Mouse (Mus musculus) c-Kit-positive CD71-negative TER-119-negative erythroid progenitor cells, embryonic 14.5 days (primary cell): ENCODE measurements around the gene Gm17079.
"Not testable (repeated sequence)": the region's sequence is repeated elsewhere in the genome, so short reads cannot be mapped to it uniquely, and the experiment has no call there.

ENCODE experiments used
- DNase-seq: peaks from one replicate; pipeline ENCODE4 v3.0.0-alpha.2; 2013; ENCODE audit warnings: low read depth

Gene Gm17079

DNA sequence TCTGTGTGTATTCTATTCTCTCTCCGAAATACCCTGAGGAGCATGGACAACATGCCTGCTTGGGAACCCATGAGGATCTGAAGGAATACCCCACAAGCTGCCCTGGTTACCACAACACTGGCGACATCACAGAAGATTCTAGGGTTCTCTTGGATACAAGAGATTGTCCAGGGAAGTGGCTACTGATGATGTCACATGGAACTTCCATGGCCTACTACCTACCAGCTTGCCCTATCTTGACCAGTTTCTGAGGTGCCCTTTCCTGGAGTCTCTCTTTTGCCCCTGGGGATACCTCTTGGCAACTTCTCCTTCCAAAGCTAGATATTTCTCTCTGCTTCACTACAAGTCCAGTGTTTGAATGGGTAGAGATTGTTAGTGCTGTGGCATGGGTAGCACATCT, at the start of gene Gm17079:
Gene Gm17079, minus strand, starts transcription at position 101 of the 400 bp plus-strand sequence.
- DNase-seq, result not testable (repeated sequence)

DNA sequence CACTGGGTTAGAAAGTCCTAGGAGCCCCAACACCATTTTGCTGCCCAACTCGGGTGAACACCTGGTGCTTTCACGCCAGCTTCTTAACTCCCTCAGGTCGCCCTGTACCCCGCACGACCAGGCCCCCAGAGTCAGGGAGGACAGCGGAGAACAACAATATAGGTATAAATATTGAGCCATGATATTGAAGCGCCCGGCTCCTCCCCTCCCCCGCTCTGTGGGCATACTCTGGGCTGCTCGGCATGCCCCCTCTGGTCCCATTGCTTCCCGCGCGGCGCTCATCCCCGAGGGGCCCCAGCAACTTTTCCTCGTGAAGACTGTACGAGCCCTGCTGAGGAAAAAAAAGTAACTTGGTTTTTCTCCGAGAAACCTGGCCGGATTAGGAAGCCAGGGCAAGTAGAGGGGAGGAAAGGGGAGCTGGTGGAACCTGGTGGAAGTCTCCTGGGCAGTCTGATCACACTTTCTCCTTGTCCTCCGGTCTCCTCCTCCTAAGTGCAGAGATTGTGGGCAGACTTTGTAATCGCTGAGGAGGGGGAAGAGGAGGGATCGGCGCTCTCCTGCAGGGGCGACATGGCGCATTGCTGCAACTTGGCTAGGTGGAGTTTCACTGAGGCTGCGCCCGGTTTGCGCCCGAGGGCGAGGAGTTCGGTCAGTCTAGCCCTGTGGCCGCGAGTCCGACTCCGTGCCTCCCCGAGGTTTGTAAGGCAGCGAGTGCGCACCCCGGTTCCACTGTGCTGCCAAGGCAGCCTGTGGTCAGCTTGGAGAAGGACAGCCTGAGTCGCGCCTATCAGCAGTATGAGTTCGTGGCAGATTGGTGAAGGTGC, 45.3 kb upstream of the Gm17079 start:
- DNase-seq, result no peak

DNA sequence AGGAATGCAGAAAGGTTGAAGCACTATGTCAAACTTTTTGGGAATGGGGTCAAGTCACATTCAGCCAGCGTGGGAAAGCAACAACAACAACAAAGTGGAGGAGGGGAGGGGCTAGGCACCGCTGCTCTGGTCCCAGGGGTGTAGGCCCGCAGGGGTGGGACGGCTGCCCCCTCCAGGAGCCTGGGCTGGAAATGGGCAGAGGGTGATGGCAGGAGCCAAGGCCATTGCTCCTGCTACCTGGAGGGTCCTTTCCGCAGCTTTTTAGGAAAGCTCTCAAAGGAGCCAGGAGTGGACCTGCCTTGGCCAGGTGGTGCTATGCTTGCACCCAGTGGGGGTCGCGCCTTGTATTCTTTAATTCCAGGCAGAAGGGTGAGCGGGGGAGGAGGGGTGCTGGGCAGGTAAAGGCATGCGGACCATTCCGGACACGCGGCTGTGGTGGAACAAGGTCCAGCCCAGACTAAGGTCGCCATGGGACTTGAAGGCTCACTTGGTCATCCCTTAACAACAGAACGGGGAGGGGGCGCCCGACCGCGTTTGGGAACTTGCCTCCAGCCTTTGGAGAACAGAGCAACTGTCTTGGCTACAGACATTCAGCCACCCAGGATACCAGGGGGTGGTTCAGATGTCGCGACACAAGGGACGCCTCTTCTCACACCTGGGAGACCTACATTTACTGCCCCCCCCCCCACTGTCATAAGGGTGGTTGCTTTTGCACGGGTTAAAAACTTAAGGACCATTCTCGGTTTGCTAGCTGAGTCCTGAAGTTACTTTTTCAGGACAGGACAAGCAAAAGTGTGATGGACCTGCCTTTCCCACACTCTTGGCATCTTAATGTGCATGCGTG, 44.1 kb upstream of the Gm17079 start:
- DNase-seq, result no peak

DNA sequence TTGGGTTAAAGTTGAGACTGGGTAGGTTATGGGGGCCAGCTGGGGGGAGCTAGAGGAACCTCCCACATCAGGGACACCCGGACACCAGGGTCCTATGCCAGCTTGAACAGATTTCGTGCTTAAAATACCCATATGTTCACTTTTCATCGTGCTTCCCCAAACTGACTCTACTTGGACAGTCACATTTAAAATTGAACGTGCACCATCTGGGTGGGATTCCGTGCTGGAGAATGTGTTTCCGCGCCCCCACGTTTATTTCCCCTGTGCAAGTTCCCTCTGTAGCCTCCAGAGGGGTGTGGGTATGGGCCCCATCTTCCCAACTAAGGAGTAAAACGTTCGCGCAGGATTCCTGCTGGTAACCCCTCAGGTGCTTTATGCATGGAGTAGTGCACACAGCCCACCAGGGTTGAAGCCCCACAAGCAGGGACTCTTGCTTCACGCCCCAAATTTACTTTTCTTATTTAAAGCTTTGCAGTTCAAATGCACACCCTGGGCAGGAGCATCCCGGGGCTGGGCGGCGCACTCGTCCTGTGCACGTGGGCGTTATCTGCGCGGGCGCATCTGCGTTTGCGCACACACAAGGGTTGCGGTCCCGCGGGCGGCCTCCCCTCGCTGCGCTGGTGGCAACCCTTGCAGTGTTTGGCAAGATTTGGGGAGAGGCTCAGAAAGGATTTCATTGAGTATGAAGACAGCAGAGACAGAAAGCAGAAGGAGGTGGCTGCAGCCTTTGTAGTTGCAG, 43.3 kb upstream of the Gm17079 start:
- DNase-seq, result no peak

DNA sequence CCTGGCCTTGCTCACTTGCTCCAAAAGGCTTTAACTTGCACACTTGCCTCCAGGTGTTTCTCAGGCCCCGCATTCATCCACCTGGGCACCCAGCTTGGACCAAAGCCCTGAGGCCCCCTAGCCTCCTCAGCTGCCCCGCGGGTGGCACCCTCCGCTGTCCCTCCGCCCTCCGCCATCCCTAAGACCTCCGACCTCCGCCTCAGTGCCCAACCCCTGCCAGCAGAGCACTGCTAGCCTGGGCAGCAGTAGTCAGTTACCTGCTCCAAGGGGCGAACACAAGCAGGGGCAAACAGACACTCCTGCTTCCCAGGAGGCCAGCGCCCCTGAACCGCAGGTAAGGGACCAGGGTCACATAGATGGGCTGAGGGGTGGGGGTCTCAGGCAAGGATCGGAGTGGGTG, 42.7 kb upstream of the Gm17079 start:
- no peak for DNase-seq

DNA sequence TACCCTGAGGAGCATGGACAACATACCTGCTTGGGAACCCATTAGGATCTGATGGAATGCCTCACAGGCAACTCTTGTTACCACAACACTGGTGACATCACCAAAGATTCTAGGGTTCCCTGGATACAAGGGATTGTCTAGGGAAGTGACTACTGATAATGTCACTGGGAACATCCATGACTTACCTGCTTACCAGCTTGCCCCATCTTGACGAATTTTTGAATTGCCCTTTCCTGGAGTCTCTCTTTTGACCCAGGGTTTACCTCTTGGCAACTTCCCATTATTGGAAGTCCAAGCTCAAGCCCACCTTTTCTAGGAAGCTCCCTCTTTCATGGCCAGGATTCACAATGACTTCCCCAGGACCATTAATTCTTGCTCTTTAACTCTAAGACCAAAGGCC, 21.8 kb upstream of the Gm17079 start, which contains the start of gene Gm5800:
Gene Gm5800, minus strand, starts transcription at position 101 of the 400 bp plus-strand sequence.
- DNase-seq, result no peak

DNA sequence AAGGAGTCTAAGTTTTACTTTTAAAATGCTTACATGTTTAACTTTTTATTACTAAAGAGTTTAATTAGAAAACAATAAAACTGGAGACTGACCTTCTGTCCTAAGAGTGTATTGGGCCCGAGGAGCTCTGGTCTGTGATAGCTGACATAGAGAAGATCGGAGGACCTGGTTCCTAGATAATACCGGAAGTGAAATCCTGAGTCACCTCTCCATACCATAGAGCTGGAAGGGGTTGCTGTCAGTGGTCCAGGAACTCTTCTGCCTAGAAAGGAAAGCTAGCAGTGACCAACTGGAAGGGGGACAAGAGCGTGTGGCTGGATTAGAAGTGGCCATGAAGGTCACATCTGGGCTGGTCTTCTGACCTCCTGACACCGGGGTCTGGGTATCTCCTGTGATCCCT, 18.0 kb downstream of the Gm17079 start:
- DNase-seq, result no peak
